Mouse (Mus musculus) layer of hippocampus, postnatal 14 days (tissue): ENCODE measurements at regions not wholly inside any gene's neighbourhood (a gene's known extent, or its start where the extent isn't known, plus 50 kb on each side); places are given as distances from the start of the nearest gene placed in this dataset.

ENCODE experiments used
- DNase-seq, 2 experiments: peaks; one replicate each; pipeline ENCODE4 v3.0.0; 2021 to 2022; ENCODE audit warnings: low spot score in 2 of 2, mixed read lengths in 1 of 2

DNA sequence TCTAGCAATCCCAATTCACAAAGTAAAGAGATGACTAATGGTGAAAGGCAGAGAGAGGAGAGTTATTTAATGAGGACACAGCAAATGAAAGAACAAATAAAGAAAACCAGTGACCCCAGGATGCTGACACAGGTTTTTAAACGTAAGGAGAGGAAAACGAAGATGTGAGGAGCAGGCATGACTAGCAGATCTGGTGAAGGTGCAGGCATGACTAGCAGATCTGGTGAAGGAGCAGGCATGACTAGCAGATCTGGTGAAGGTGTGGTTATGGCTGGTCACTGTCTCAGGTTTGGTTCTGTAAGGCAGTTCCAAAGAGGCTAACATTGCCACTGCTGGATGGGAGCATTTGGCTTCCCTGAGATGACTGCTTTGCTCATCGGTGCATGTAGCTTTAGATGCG, 57.0 kb downstream of the Mbl2 start:
- no peak for DNase-seq

DNA sequence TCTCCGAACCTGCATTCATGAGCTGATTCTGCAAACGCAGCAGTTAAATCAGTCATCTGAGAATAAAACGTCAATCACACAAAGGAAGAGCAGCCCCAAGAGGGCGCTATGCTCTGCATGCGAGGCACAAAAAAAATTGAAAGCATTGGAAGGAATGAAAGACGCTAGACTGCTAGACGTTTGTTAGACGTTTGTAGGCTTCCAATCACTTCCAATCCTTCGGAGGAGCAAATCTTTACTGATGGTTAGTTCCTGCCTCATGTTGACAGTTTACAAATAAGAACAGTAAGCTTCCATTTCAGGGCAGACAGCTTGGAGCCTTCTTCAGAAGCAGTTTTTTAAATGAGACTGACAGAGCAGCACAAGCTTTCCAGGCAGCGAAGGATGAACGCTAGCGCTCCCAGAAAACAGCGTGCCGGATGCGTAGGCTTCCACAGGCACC, 62.5 kb downstream of the Mbl2 start:
- peak; percentile 50 to 66 for DNase-seq

DNA sequence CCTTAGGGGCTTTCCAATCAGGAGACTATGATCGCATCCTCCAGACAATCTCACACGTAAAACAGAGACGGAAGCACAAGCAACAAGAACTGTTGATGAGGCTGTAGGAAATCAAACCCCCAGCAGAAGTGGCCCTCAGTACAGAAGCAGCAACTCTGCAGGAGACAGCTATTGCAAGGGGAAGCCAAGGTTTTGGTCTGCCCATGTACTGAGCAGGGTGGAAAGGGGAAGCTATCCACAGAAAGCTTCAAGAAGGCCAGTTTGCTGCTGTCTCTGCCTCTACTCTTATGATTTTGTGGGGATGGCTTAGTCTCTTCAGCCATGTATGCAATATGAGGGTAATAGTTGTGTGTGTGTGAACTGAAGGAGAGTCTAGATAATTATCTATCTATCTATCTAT, 63.3 kb downstream of the Mbl2 start:
- no peak for DNase-seq

DNA sequence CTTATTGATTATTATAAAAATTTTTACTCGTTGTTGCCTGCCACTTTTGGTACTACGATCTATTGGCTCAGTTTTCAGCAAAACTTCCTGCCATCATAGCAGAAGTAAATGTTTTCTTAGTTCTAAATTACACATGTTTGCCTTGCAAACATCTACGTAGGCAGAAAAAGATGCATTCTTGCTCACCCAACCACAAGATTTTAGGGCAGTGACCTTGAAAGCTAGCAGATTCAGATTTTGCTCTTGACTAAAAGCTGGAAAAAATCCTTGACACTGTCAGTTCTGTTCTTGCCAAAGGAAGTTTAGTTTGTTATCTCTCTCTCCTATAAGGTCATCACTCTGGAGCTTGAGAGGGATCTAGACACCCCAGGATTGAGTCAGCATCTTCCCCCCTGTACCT, 66.8 kb downstream of the Mbl2 start:
- no peak for DNase-seq

DNA sequence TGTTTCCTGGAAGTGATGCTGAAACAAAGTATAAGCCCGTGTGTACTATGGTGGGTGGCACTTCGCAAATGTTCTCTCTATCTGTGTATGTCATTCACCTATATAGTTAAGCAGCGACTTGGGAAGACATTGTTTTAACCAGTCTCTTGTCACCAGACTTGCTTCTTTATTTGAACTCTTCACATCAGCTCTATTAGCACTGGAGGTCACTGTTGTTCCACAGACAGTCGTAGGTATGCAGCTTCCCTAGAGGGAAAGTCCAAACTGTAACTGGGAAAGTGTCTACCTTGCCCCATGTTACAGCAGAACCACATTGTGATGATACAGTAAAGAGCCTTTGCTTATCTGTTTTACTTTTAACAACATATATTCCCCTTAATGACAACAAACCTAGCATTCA, 69.5 kb downstream of the Mbl2 start:
- DNase-seq: no peak

DNA sequence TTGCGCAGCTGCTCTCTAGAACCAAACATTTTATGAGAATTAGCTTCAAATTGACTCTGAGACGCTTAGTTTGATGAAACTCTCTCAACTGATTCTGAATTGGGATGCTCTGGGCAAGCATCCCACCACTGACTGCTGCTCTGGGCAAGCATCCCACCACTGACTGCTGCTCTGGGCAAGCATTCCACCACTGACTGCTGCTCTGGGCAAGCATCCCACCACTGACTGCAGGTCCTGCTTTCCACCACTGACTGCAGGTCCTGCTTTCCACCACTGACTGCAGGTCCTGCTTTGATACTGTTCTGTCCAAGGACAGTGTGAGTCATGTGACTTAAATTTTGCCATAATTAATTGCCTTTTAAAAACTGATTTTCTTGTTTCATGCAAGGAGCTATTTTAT, 73.6 kb downstream of the Mbl2 start:
- peak; percentile 48 to 67 for DNase-seq

DNA sequence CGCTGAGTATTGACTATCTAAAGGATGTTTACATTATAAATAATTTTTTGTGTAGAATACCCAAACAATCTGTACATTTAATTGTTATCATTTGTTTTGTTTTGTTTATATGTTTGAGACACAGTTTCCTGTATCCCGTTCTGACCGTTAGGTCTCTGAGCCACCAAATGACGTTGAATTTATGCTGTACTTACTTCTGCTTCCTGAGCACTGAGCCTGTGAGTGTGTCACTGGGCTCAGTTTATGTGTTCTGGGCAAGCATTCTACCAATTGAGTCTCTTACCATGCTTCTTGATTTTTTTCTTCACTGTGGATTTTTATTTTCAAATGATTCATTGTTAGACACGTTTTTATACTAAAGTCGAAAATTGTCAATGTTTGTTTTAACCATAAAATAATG, 74.2 kb downstream of the Mbl2 start:
- DNase-seq: no peak

DNA sequence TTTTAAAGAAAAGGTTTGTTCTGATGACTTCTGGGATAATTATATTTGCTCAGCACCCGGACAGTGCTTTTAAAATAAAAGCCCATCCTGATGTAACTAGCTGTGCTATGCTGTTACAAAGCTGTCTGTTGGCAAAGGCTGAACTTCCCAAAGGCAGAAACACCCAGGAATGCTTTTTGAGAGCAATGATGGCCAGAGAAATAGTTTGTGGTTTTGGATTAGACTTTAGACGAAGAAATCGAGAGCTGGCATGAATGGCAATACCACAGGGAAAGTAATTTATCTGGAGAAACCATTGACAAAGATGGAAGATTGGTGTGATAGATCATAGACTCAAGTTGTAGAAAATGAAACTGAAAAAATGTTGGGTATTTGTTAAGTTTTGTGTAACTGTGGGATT, 84.6 kb downstream of the Mbl2 start:
- no peak for DNase-seq

DNA sequence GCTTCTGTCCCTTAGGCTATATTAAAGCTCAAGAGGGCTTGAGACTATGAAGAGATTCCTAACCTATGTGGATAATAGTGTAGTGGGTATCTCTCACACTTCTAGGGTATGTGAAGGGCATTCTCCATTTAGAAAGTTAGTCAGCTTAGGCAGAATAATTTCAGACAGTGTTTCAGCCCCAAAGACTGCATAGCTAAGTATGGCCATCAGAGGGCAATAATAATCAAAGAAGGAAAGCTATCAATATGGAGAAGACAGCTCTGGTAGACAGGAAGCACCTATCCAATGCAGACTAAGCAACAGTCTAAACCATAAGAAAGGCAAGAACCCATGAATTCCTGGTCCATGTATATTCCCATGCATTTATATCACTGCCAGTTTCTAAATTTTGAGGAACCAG, 95.0 kb downstream of the Mbl2 start:
- DNase-seq: no peak

DNA sequence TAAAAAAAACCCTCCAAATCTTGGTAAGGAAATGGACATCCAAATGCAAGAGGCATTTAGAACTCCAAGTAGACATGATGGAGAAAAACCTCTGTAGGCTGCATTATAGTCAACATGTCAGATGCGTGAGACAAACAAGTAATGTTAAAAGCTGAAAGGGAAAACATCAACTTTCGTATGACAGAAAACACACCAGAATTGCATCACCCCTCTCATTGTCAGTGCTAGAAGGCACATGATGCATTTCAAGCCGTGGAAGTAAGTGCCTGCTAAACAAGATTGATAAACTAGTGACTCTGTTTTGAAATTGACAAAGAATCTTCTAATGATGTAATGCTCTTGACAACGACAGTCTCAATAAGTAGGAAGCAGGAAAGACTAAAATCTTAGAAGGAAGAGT, 96.1 kb downstream of the Mbl2 start:
- no peak for DNase-seq

DNA sequence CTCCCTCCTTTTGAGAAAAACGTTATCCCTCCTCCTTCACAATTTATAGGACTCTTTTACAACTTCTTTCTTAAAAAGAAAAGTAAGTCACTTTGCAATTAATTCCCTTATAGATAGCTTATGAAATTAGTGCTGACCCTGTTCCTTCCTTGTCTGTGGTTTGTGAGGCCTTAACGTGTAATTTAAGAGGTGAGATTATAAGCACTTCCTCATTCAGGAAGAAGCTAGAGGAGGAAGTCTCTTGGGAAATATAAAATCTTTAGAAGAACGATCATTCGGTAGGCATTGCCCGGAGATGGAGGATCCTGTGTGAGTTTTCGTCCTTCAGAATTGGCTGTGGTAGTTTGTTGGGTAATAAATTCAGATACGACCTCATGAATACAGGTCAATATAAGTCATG, 98.0 kb downstream of the Mbl2 start:
- DNase-seq: no peak

DNA sequence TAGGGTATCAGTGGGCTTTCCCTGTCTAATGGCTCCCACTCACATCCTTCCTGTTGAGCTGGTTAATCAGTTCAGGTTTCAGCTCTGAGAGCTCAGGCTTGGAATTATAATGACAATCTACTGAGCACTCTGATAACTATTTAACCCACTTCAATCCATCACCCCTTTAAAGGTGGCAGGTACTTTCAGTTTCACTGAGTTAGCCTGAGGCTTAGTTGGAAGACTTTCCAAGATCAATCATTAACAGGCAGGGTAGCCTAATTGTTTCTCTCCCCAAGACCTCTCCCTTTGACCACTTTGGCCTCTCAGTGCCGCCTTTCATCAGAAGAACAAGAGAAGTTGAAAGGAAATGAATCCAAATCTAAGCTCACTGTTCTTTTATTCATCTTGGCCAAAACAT, 99.1 kb downstream of the Mbl2 start:
- DNase-seq: no peak

DNA sequence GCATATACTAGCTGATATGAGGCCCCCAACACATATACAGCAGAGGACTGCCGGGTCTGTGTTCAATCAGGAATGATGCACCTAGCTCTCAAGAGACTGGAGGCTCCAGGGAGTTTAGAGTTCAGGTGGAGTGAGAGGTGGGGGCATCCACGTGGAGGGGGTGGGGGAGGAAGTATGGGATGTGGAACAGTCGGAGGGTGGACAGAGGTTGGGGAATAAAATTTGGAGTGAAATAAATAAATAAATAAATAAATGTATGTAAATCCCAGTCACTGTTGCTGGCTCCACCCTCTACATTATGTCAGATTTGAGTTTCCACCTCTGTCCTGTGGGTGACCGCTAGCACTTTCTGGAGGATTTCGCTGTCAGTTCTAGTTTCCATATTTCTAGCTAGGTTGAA, 111.7 kb downstream of the Mbl2 start:
- DNase-seq: no peak

DNA sequence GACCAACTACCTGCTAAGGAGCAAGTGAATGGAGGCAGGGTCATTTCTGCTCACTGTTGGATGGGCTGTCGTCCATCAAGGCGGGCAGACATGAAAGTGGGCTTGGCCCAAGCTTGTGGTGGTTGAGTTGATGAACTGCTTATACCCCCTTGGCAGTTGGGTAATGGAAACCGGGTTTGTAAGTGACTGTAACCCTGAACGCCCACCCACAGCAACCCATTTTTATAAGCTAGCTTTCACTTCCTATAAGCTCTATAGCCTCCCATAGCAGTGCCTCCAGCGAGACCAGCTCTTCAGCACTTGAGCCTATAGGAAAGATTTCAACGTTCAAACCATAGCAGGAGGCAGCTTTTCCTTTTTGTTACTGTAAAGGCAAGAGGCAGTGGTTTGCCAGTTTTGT, 116.2 kb downstream of the Mbl2 start:
- DNase-seq: no peak

DNA sequence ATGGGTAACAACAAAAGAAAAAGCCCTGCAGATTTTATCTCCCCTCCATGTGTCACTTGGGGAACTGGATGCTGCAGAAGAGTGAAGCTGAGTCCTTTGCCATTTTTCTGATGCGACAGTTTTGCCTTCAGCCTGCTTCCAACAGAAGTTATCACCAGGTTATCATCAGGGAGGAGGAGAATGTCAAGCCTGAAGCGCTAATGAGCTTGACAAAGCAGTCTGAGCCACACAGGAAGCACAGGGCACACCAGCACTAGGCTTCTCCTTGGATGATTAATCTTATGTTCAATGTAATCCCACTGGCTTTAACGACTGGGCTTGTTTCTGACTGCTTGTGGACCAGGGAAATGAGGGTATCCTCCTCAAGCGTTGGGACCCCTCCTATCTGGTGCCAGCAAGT, 122.2 kb downstream of the Mbl2 start:
- no peak for DNase-seq

DNA sequence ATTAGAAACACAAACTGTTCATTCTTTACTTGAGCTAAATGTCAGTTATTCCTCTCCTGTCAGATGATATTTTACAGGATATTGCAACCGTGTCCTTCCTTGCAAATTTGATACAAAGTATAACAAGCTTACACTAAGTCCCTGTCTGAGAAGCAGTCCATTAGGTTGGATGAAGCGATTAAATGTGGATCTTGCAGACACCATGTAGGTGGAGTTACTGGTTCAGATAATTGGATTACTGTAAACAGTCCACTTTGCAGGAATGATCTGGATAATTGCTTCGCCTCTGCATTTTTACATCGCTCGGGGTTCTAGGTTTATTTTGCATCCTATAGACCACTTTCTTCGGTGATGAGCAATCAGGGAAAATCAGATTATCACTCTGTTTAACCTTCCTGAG, 126.2 kb downstream of the Mbl2 start:
- no peak for DNase-seq

DNA sequence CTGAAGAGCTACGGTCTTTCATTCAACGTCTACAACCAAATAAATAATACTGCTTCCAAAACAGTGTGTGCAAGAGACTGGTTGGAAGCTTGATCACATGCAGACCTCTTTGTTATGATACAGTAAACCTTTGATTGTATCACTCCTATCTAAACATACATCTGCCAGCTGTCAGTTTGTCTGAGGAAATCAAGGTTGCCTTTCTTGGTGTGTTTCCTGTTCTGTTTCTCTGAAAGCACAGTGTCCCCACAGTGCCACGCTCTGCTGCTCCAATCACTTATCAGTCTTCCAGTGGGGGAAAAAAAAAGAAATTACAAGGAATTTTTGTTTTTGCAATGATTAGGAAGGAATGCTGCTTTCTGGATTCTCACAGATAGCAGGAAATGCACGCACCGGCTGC, 139.2 kb downstream of the Mbl2 start:
- no peak for DNase-seq

DNA sequence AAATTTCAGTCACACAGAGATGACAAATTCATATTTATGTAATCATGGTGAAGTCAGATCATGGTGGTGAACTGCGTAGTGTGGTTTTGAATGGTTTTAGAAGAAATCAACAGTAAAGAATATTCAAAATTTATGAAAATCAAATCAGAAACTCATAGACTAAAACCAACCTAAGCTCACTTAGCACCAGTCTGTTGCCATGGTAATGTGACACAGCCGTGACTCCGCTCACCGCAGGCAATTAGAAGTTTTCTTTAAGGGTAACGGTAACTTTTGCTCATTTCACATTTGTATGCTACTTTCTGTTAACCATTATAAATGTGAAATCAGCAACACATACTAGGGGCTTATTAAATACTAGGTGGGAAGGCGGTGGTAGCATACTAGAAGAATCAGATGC, 147.0 kb downstream of the Mbl2 start:
- no peak for DNase-seq

DNA sequence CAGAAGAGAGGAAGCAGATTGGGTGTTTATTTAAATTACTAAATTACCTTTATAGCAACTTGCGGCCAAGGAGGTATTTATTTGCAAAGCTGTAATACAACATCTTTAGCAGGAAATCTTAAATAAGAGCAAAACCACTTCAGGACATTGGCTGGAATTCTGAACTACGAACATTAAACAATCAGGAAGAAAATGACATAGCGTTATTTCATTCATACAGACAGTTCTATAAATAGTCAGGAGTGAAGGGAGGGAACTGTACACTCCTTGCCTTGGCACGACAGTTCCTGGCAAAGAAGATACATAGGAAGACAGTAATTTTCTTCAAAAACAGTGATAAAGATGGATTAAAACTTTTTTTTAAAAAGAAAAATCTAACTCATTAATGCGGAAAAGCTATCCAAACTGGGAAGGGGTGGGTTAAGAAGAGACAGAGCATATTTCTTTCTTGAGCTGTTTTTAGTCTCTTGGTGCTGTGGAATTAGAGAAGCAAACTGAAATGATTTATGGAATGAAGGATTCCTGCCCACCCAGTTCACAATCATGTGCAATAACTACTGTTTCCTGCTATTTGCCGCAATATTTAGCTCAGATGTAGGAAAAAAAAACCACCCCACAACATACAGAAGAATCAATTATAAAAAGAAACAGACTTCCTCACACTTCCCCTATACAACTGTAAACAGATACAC, 147.9 kb downstream of the Mbl2 start:
- DNase-seq: no peak

DNA sequence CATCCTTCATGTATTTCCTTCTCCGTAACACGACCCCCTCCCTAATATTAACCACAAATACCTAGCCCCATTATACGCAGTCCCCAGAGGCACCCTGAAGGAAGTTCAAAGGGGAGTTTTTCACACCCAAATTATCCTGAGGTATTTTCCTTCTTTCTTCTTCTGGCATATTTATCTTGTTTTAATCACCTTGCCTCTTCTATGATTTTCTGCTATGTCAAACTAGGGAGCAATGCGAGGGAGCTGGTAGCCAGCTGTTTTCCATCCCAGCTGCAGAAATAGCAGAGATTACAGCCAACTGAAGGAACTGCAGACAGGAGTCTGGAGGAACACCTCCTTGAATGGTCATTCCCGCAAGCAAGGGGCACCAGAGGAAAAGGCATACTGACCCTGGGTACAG, 155.7 kb downstream of the Dkk1 start:
- no peak for DNase-seq

DNA sequence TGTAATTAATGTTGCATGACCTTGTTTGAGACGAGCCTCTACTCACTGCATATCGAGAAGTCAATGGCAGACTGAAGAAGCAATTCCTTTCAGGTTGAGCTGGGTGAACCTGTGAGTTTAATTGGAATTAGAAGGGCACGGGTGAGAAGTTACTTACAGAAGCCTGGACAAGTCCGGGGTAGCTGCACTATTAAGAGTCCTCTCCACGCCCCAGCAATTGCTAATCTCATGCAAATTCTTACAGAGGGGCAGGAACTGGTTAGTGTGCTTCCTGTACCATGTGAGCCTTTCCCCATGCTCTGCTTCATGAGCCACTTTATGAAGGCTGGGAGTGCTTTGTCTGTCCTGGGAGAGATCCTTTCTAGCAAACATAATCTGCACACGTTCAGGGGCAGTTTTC, 142.5 kb downstream of the Dkk1 start:
- DNase-seq: no peak

DNA sequence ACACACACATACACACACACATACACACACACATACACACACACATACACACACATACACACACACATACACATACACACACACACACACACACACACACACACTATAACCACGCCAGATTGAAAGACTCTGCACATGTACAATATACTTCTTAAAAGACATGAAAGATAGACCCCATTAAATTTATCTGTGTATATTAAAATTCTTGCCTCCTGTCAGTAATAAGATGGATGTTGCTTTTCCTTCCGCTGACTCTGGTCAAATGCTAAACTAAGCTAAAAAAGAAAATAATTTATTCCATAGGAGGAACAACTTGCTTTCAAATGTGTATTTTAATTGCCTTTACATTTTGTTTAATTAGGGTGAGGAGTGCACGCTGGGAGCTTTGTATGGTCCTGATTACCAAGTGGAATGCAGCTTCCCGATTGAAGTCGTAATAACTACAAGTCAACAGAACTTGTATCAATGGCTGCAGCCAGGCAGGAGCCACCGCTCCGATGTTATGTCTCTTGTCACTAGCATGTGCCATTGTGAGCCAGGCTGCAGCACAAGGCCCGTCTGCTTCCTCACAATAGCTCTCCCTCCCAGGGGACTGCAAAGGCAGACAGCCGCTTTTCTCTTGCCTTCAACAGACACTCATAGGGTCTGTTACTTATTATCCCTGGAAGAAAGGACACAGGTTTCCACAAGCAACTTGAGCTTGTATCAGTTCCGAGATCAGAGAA, 129.7 kb downstream of the Dkk1 start:
- no peak for DNase-seq

DNA sequence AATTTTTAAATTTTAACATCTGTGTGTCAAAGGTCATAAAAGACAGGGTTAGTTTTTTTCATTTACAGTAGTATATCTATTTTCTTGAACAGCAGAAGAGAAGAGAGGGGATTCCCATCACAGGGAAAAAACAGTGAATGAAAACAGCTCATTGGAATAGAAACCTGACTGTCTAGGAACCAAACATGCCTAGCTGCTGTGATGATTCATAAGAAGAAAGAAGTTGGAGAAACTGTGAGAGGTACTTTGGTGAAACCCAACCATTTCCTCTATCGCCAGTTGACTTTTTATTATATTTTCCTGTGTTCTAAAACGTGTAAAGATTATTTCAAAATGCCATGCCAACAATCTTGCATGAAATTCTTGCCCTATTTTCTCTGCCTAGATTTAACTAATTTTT, 123.8 kb downstream of the Dkk1 start:
- DNase-seq: no peak
